Mouse (Mus musculus) CD4-positive helper T cell, adult 2 months (primary cell): Measurements from ENCODE around the gene Syn3.
"Not testable (repeated sequence)": the region's sequence is repeated elsewhere in the genome, so short reads cannot be mapped to it uniquely, and the experiment has no call there.

Experiments
- DNase-seq: peaks from one replicate; pipeline ENCODE4 v3.0.0-alpha.2; 2012; ENCODE audit warnings: low read depth, missing footprints, low spot score

Syn3 gene

DNA sequence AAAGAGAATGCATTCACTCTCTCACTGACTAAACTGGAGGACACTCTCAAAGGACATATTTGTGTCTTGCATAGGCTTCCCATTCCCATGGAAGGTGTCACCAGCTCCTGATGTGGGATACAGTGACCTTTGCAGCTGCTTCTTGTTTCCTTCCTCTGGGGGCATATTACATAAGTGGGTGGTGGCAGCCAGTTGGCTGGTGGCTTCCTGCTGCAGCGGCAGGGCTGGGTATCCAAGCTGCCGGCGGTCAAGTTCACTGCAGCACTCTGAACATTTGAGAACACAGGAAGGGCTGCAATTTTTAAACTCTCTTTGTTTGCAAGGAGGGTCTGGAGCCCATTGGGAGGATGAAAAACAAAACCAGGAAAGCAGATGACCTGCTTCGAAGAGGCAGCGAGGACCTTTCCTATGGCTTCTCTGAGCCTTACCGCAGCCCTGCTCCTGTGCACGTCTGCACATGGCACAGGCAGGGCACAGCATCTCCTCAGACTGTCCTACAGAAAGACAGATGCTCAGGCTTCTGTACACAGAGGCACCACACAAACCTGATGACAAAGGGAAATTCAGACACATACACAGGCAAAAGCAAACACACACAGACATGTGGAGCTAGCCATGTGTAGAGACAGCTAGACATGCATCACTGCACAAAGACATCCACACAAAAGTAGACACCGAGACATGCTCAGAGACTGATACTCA lies 340.3 kb downstream of the Syn3 start:
- no peak for DNase-seq

DNA sequence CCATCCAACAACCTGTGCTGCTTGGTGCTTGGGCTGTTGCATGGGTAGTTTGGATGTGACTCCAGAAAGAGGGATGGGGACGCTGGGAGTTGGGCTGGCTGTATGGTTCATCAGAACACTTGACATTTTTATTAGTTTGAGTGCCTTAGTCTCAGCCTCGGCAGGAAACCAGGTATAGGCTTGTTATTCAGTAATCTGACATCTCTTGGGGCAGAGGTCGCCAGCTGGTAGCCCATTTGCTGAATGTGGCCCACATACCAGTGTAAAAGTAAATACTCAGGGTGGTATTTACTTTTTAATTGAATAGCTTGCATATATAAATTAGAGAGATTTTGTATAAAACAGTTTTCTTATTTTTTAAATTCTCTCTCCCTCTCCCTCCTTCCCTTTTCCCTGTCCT lies 343.4 kb downstream of the Syn3 start:
- DNase-seq = no peak

DNA sequence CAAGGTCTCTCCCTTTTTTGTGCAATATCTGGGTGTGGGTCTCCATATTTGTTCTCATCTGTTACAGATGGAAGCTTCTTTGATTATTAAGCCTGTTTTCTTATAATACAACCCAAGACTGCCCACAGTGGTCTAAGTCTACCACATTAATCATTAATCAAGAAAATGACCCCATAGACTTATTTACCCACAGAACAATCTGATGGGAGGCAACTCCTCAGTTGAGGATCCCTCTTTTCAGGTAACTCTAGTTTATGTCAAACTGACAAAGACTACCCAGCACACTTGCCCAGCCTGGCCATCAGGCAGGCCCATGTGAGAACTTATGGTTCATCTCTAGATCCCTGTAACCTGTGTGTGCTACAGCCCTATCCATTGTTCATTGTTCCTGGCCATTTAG lies 345.5 kb downstream of the Syn3 start:
- no peak for DNase-seq

DNA sequence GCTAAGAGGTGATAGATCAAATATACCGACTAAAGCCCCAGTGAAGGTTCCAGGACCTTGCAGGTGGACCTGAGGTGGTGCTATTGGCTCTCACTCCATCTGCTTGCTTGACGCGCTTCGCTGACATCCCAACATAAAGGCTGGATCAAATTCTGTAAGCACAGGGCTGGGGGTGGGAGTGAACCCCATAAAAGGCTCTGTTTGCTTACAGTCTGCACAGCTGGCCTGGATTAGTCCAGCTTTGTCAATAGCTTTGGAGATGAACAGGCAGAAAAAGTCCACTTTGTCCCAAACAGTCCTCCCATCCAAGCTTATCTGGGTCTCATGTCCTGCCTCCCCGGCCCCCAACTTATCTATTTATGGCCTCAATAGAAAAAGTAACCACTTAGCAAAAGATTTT lies 347.3 kb downstream of the Syn3 start:
- DNase-seq = no peak

DNA sequence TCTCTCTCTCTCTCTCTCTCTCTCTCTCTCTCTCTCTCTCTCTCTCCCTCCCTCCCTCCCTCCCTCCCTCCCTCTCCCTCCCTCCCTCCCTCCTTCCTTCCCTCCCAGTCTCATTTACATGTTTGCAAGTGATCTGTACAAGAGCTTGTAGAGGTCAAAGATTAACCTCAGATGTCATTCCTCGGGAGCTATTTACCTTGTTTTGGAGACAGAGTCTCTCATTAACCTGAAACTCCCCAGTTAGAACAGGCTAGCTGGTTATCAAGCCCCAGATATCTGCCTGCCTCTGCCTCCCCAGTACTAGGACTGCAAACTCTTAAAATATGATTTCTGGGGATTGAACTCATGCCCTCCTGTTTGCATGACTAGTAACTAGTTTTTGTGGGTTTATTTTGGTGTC lies 348.6 kb downstream of the Syn3 start:
- no peak for DNase-seq

DNA sequence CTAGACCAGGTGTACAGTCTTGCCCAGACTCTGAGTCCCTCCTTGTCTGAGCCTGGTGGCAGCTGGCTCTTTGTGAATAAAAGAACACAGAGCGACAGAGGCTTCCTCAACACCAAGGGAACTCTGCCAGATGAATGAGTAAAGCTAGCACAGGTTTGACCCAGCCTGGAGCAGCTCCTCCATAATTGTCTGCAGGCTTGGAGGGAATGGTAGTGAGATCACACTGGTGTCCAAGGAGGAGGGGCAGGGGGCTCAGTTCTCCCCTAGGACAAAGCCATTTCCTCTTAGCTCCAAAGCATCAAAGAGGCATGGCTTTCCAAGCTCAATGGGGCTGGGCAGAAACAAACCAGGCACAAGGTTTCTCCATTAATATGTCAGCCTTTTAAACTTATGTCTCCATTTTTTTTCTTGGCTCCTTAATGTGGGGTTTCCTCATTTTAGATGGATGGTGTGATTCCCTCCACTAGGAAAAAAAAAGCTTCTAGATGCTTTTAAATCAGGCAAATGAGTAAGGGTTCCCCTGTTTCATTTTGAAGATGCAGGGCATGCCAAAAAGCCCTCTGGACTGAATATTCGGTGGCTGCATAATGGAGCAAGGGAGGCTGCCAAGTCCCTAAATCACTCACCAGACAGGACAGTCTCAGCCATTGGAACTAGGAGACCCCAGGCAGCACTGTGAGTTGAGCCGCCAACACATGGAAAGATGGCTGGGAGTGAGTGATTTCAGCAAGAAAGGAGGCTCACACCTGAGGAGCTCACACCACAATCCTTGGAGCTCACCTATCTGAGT lies 349.5 kb downstream of the Syn3 start:
- DNase-seq = no peak

DNA sequence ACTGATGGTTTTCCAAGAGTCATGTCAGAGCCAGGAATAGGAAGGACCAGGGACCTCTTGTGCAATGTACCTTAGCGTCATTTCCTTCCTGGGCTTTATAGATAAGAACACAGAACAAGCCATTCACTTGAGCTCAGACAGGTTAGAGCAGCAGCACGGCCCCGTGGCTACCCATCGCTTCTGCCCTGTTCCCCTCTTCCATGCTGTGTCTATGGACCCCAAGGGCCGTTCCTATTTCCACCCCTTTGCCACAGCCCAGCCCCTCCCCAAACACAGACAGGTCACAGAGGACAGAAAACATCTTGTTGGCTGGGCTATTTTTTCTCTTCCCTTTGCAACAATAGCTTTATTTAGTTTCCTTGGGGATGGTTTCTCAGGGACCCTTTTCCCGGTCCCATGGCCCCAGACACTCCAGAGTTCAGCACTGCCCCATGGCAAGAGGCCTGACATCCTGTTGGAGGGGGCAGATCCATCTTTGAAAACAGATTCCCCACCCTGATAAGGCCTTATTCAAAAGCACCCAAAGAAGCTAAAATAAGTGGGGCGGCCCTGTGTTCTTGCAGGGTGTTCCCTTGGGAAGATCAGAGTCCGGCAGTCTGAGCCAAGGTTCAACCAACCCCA lies 359.5 kb downstream of the Syn3 start:
- DNase-seq = no peak

DNA sequence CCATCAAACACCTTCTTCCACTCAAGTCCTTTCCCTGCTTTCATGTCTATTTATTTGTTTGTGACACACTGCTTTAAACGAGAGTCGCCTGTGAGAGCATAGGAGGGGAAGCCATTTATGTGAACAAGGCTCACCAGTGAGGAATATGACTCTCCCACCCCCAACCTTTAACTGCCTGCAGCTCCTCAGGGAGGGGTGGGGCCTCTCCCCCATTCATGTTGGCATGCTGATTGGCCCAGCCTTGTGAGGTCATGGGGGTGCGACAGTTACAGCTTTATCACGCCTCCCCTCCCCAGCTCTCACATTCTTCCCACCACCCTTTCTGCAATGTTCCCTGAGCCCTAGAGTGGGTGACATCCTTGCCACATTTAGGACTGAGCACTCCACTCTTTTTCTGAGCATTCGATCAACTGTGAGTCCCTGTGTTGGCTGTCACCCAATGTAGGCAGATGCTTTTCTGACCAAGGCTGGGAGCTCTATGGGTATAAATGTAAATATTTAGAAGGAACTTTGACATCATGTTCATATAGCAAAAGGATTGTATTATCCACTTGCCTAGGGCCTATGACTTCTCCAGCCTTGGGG lies 361.0 kb downstream of the Syn3 start:
- no peak for DNase-seq

DNA sequence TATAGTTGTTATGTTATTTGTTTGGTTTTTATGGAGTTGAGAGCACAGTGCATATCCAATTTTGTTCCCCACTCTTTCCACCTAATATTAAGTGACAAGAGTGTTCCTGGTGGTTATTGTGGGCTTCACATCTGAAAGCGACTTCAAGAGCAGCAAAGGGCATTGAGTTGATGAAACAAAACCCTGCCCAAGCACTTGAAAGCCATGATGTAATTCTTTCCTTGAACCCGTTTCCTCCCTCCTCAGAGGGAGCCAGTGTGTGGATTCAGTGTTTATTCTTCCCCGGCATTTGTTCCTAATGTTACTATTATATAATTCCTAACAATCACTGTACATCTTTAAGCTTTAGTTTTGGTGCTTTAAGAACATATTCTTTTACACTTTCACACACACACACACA lies 361.6 kb downstream of the Syn3 start:
- DNase-seq = no peak

DNA sequence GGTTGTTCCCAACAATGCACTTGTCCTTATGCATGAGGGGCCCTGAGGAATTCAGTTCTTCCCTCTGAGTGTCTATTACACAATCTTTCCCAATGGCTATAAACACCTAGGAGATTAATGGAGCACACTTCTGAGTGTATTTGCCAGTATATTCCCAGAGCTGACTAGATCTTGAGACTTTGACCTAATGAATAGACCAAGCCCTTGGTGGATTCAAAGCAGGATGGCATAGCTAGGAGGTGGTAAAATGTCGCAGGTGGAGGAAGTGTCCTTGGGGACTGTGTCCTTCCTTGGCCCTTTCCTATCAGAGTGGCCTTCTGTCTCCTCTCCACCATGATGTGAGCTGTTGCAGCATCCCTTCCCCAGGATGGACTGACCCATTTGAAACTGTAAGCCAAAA lies 362.4 kb downstream of the Syn3 start:
- DNase-seq = no peak

DNA sequence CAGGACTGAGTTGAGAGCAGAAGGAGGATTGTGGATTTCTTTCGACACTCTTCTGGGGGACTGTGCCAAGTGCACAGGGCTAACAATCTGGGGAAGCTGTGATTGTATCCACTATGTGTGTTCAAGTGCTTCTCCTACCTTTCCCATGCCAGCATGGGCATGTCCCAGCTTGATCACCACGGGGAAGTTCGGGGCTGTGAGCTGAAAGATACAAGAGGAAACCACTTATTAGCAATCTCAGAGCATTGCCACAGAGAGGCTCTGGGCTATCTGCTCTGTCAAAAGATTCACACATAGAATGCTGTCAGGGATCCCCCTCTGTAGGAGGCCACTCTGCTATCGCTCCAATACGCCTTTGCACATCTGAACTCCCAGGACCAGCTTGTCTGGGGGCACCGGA lies 363.8 kb downstream of the Syn3 start:
- no peak for DNase-seq

DNA sequence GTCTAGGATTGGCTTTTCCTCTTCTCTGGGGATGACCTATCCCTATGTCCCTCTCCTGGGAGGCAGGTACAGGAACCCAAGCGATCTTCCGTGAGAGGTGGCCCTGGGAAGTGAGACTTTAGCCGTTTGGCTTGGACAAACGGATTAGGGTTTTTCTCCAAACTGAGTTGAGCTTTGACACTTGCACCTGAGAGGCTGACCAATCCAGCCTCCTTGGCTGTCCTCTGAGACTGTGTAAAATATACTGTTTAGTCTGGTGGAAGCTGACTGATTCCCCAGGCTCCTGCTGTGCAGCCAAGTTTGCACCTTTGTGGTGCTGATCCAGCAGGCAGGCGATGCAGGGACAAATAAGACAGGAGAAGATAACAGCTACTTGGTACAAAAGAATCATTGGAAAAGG lies 364.4 kb downstream of the Syn3 start:
- DNase-seq = no peak

DNA sequence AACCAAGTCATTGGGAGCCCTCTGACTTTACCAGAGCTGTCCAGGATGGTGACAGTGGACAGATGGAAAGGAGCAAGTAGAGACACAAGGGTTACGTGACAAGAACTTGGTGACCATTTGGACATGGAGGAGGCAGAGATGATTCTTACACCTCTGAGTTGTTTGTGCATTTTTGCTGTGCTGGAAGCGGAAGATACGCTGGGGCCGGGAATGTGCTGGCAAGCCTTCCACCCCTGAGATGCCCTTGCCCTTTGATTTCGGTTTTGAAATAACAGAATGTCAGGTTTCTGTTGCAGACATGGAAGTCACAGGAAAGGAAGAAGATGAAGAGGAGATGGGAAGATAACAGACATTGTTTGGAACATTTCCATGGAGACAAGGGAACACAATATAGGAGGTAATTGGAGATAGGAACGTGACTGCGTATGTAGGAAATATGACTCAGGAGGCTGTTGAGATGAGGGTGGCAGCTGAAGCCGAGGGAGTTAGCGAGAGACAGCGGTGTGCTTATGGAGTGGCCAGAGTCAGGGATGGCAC lies 366.2 kb downstream of the Syn3 start:
- DNase-seq = no peak

DNA sequence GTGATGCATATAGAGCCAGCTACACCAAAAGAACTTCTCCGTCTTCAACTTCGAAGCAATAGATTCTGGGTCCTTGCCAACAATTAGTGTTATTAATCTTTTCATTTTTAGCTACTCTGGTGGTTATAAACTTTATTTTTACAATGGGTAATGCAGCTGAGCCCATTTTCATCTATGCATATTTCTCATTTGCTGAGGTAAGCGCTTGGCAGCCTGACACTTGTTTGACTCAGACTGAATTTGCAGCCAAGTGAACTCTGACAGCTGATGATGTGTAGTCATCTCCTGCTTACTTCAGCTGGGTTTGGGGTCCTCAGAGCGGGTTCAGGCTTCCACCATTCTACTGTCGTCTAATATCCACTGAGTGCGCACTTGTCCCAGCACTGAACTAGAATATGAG lies 369.6 kb downstream of the Syn3 start:
- DNase-seq = no peak

DNA sequence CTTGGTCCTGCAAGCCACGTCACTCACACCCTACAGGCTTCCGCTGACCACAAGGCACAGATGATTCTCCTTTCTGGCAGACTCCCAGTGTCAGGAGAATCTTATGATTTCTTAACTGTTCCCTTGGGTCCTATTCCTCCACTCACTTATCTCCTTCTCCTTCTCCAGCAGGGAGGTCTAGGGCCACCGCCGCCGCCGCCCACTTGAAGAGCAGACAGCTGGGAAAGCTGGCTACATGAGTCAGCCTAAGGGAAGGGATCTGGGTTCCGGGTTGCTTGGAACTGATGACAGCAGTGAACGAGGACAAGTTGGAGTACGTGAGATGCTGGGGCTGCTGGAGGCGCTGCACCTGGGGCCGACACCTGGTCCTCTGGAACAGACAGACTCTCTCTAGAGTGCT lies 372.2 kb downstream of the Syn3 start:
- no peak for DNase-seq

DNA sequence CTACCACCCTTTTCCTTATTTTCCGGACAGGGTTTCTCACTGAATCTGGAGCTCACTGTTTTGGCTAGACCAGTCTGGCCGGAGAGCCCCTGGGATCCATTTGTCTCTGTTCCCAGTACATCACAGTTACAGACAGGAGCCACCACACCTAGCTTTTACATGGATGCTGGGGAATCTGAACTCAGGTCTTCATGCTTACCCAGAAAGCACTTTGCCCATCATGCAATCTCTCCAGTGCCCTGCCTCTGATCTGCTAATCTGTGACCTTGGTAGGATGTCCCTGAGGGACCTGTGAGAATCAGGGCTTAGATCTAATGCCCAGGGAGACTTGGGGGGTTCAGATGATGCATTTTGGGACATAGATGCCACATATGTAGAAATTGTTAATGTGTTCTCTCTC lies 373.3 kb downstream of the Syn3 start:
- DNase-seq = no peak

DNA sequence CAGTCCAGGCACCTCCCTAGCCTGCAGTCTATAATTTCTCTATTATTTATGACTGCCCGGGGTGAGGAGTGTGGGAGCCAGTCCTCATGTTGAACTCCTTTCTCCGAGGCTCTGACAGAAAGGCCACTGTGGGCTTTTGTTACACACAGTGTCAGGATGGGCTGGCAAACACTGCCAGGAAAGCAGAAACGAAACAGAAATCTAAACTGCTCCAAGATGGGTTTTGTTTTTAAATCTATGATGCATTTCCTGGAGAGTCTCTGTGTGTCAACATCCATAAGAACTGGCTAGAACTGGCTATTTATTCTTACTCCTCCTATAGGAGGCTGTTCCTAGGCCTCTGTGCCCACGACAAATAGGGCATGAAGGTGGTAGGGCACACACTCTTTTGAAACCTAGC lies 374.6 kb downstream of the Syn3 start:
- no peak for DNase-seq

DNA sequence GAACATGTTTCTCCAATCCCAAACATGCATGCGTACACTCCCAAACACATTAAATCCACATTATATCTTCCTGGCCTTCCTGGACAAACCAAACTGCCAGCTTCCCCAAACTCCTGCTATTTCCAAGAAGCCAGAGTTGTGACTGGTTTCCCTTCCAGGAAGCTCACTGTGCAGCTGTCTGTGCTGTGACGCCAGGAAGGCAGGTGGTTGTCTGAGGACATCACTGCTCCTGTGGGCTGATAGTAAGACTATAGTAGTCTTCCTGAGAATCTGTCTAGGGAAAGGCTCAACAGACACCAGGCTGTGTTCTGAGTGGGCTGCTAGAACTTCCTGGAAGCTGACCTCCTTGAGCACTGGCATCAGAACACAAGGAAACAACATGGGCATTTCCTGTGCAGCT lies 375.5 kb downstream of the Syn3 start:
- DNase-seq = no peak

DNA sequence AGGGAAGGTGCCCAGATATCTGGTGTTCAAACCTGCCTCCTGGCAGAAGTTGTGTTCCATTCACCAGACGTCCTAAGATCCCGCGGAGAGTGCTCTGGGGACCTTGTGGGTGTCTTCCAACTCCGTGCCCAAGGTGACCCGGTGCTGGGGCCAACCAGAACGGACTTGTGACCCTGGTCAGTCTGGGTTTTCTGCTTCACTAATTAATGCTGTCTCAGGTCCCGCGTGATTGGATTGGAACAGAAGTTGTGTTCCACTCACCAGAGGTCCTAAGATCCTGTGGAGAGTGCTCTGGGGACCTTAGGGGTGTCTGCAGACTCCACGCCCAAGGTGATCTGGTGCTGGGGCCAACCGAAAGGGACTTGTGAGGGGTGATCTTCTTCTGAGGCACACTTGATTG lies 376.2 kb downstream of the Syn3 start:
- not testable (repeated sequence) for DNase-seq

DNA sequence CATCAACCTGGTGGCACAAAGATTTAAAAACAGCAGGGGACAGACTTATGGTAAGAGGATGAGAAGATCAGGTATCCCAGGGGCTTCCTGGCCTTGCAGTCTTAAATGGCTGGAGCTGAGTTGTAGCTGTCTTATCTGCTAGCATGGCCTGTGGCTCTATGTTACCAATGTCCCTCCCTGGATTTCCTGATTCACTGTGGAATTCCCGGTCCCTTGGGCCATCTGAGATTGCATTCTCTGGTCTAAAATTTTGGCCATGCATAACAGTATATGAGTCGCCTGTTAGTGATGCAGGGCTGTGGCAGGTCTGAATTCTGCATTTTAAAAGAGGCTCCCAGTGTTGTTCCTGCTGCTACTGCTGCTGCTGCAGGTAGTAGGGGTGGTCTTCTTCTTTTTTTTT lies 382.4 kb downstream of the Syn3 start:
- no peak for DNase-seq

DNA sequence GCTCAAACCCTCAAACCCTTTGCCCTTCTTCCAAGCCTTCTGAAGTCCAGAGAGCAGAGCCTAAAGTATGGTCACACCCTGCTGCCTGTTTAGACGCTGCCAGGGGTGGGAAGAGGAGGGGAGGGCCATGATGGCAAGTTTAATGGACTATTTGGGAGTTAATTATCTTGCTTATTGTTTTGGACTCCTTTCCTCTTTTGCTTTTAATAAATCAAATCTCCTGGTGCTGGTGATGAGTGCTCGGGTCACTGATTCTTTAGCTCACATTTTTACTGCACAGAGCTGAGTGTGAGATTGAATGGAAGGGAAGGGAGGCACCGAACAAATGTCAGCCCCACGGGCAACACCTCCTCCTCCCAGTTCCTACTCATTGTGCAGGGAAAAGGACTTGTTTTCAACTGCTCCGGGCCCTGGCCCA lies 384.3 kb downstream of the Syn3 start:
- no peak for DNase-seq

DNA sequence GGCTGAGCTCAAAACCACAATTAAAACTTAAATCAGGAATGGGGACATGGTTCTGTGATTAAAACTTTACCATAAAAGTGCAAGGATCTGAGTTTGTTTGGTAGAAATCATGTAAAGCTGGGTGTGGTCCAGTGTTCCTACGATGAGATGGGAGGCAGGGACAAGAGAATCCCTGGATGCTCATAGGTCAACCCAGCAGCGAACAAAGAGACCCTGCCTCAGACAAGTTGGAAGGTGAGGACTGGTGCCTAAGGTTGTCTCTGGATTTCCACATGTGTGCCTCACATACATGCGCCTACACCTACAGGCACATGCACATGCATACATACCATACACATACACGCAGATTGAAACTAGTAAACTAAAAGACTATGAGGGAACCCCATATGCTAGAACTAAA lies 389.9 kb downstream of the Syn3 start:
- DNase-seq = no peak
